Mouse (Mus musculus): ENCODE measurements around the gene Pex11b. TPM values are rescaled to one million over a fixed set of nuclear protein-coding genes. Genes with fewer than 3 reads are reported as not detected.

Pex11b gene
- 10 to 100 TPM; 11.0 to 12.7 TPM for total RNA-seq (2023)

GRCm38 (mm10) chr3:96634928-96635879 lies at the start of gene Pex11b, which contains the start of gene Gm42957:
Pex11b (plus strand) TSS chr3:96635376.
Gm42957 (plus strand) TSS chr3:96635474.

GRCm38 (mm10) chr3:96593790-96594560 lies 41.2 kb upstream of the Pex11b start, which contains the start of gene Polr3gl:
Polr3gl (minus strand) TSS chr3:96594181.

GRCm38 (mm10) chr3:96596228-96596707 lies 38.9 kb upstream of the Pex11b start, which contains the start of gene Ankrd34a:
Ankrd34a (plus strand) TSS chr3:96596636.

GRCm38 (mm10) chr3:96600639-96601250 lies 34.4 kb upstream of the Pex11b start, which contains the start of gene Lix1l:
Lix1l (plus strand) TSS chr3:96601149.

GRCm38 (mm10) chr3:96629729-96630600 lies 5.2 kb upstream of the Pex11b start, which contains the start of gene Rbm8a:
Rbm8a (plus strand) TSS chr3:96629933.

GRCm38 (mm10) chr3:96645018-96645649 lies 10.0 kb downstream of the Pex11b start, which contains the start of gene Itga10:
Itga10 (plus strand) TSS chr3:96645584.

GRCm38 (mm10) chr3:96669727-96670468 lies 34.7 kb downstream of the Pex11b start, which contains the start of gene Ankrd35:
Ankrd35 (plus strand) TSS chr3:96670131.

Other genes starting within 250 kb of the Pex11b start
- not detected for gene BC107364, start 183.1 kb upstream of the Pex11b start, total RNA-seq (2023)
- gene Hfe2, start 110.2 kb upstream of the Pex11b start, total RNA-seq (2023), result not detected
- 100 to 1,000 TPM; 403 to 416 TPM for gene Txnip, start 77.4 kb upstream of the Pex11b start, total RNA-seq (2023)
- gene Gm16253, start 58.4 kb upstream of the Pex11b start, total RNA-seq (2023), result not detected
- gene Polr3gl, start 41.2 kb upstream of the Pex11b start, total RNA-seq (2023), result 10 to 100 TPM; 15.6 to 17.0 TPM
- not detected for gene Ankrd34a, start 38.7 kb upstream of the Pex11b start, total RNA-seq (2023)
- gene Lix1l, start 34.2 kb upstream of the Pex11b start, total RNA-seq (2023), result under 1 TPM; 0.58 to 0.68 TPM
- 10 to 100 TPM; 51.6 to 56.6 TPM for gene Rbm8a, start 5.4 kb upstream of the Pex11b start, total RNA-seq (2023)
- gene Gm42957, start 98 bp downstream of the Pex11b start, total RNA-seq (2023), result not detected
- under 1 TPM; 0.31 to 0.37 TPM for gene Itga10, start 10.2 kb downstream of the Pex11b start, total RNA-seq (2023)
- gene Ankrd35, start 34.8 kb downstream of the Pex11b start, total RNA-seq (2023), result not detected
- 10 to 100 TPM; 38.8 to 48.2 TPM for gene Pias3, start 61.0 kb downstream of the Pex11b start, total RNA-seq (2023)
- 1 to 10 TPM; 1.8 to 2.1 TPM for gene Nudt17, start 73.2 kb downstream of the Pex11b start, total RNA-seq (2023)
- 10 to 100 TPM; 38.8 to 45.6 TPM for gene Polr3c, start 92.3 kb downstream of the Pex11b start, total RNA-seq (2023)
- 10 to 100 TPM; 68.9 to 71.1 TPM for gene Rnf115, start 92.3 kb downstream of the Pex11b start, total RNA-seq (2023)
- gene Pdzk1, start 193.9 kb downstream of the Pex11b start, total RNA-seq (2023), result not detected
- gene Cd160, start 194.0 kb downstream of the Pex11b start, total RNA-seq (2023), result not detected

Data from neutrophil, adult 59 days (primary cell).